Mouse (Mus musculus): ENCODE results near the gene Gpr107. TPM values are rescaled to one million over a fixed set of nuclear protein-coding genes. Genes with fewer than 3 reads are reported as not detected.

The Gpr107 gene
- total RNA-seq, 1 experiment from 2014 or later: 46.8 TPM

GRCm38 (mm10) chr2:31126048-31126447 lies 26.1 kb upstream of the Gpr107 start:
- DNase-seq: no peak

- DNase-seq: no peak
These were observed 24.9 kb upstream of the Gpr107 start for GRCm38 (mm10) chr2:31127219-31127618.

GRCm38 (mm10) chr2:31127899-31128298 lies 24.2 kb upstream of the Gpr107 start:
- peak; percentile 70 for DNase-seq

DNA sequence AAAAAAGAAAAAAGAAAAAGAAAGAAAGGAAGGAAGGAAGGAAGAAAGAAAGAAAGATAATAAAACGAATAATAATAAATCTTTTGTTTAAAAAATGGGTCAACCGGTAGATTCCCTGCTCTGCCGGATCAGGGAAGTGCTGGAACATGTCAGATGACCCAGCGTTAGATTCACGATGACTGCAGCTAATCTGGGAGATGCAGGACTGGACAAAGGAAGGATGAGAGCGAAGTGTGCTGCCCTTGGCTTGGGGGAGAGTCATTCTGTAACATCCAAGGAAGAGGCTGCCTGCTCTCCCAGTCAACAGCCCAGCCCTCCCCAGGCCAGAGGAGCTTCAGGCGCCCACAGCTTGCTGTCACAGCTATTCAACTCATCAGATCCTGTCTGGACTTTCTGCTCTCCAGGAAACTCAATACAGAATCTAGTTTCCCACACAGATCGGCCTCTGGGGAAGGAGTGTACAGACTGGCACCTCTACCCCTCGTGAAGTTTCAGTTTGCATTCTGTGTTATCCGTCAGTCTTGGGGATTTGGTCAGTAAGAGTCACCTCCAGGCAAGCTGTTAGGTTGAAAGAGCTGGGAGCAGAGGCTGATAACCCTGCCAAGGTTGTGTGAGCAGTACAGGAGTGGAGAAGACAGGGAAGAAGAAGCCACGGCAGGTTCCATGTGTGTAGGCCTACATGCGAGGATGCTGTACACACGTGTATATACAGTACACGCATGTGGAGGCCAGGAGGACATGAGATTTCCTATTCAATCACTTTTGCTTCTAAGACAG lies 22.2 kb upstream of the Gpr107 start:
- DNase-seq: no peak

GRCm38 (mm10) chr2:31130815-31131299 lies 21.3 kb upstream of the Gpr107 start:
- peak; percentile 51 for DNase-seq

DNA sequence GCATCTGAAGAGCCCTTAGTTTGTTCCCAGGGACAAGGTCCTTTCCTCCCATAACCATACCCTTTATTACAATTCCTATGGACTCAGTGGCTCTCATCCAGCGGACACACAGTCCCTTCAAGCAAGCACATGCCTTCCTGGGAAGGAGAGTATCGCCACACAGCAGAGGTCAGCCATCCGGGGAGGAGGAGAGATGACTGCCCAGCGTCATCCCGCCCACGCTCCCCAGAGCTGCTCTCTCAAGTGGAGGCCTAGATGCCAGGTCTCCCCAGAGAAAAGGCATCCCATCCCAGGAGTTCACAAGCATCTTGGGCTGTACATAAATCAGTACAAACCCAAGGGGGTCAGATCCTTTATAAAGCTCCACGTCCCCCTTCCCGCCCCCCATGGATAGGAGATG lies 19.4 kb upstream of the Gpr107 start:
- peak; percentile 50 for DNase-seq

GRCm38 (mm10) chr2:31133981-31134380 lies 18.1 kb upstream of the Gpr107 start:
- no peak for DNase-seq

- DNase-seq: no peak
These were observed 16.6 kb upstream of the Gpr107 start for GRCm38 (mm10) chr2:31135512-31135931.

- DNase-seq: no peak
These were observed 15.8 kb upstream of the Gpr107 start for GRCm38 (mm10) chr2:31136338-31136737.

DNA sequence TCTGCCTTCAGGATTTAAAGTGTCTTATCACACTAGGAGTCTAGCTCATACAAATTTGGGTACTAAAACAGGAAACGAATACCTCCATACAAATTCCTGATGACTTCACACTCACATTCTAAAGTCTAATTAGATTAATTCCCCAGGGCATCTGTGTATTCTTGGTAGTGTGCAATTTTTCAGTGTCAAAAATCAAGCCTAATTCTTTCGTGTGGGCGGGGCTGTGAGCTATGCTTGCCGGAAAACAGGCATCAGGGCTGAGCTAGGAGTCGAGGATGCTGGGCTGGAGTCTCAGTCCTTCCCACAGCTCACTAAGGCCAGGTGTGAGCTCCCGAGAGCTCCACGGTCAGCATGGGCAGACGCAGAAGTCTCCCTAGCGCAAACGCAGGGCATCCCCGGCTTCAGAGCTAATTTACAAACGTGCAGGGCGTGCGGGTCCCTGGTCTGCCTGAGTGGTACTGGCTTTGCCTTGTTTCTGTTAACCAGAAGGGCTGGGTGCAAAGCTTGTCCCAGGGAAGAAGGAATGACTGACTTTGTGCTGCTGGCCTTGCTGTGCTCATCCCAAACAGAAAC lies 15.0 kb upstream of the Gpr107 start:
- DNase-seq: no peak

DNA sequence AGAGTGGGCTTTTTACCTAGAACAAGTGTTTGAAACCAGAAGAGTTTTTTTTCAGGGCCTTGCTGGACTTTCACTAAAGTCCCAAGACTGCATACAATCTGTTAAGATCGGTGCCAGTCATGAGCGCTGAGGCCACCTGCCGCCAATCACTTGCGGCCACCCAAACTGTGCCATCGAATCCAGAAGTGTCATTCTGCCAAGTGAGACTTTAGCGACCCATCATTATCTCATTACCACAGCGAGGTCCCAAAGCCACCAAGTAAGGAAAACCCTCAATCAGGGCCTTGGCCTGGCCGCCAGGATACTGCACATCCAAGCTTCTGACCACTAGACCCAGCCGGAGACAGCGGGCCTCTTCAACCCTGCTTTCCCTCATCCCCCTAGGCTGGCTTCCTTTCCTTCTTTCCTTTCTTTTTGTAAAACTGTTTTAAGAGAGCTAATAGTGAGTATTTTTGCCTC lies 12.9 kb upstream of the Gpr107 start:
- DNase-seq: no peak

DNA sequence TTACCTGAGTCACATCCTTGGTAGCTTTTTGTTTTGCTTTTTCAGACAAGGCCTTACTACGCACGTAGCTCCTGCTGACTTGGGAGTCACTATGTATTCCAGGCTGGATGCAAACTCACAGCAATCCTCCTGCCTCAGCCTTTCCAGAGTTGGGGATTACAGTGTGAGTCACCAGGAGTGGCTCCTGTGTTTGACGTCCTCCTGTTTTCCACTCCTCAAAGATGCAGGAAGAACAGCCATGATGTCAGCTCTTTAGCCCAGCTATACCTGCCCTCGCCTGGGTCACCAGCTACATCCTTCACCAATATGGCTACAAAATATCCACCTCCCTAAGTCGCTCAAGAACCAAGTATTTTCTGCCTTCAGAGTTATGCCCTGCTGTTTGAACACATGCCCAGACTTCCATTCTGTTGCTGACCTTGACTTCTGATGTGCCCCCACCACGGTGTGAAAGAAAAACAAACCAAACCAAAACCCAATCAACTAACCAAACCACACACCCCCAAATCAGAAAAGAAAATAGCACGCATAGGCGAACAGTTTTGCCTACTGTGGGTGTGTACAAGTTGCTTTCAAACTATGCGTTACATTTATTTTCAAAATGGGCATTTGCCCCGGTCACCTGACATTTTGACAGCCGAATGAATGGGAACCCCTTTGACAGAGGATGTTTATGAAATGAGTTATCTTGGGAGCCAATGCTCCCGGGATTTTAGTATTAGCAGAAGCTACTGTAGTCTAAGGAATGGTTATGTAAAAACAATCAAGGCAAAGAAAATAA lies 11.9 kb upstream of the Gpr107 start:
- DNase-seq: no peak

DNA sequence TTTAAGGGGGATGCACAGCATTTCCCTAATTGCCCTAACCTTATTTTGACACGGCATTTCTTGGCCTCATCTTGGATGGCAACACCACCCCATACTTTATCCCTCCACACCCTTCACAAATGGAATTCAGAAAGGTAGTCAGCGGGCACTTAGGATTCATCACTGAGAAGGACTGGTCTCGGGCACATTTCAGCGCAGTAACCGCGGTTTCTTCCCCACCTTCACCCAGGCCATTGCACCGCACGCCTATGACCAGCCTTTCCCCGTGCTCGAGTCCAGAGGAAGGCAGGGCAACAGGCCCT lies 11.4 kb upstream of the Gpr107 start:
- no peak for DNase-seq

GRCm38 (mm10) chr2:31141074-31141866 lies 10.8 kb upstream of the Gpr107 start:
- peak; percentile 62 for DNase-seq

DNA sequence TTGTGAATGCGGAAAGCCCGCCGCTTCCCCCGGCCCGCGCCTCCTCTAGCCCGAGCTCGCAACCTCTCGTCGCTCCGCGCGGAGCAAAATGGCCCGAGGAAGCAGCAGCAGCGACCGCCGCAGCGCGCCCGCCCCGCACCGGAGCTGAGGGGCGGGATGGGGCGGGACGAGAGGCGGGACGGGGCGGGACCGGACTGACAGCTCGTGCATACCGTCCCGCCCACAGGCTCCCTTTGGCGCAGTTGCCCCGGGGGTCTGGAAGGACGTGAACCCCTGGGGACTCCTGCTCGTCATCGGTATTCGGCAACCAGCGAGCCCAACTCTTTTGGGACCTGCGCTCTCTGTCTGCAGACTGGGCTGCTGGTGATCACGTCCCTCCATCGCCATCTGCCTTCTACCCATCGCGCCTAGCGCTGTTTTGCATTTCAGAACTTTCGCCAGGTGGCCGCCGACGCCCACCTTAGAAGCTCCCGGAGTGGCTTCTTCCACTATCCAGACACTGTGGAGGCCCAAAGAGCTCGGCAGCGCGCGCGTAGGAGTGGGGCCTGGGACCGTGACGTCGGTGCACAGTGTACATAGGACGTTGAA lies 10.2 kb upstream of the Gpr107 start, which contains the start of gene Fnbp1:
Gene Fnbp1, minus strand, starts transcription at position 142 of the 588 bp plus-strand sequence.
- peak; percentile 93 for DNase-seq

- no peak for DNase-seq
These were observed 9.6 kb upstream of the Gpr107 start for GRCm38 (mm10) chr2:31142505-31142904.

GRCm38 (mm10) chr2:31143326-31143725 lies 8.8 kb upstream of the Gpr107 start:
- no peak for DNase-seq

DNA sequence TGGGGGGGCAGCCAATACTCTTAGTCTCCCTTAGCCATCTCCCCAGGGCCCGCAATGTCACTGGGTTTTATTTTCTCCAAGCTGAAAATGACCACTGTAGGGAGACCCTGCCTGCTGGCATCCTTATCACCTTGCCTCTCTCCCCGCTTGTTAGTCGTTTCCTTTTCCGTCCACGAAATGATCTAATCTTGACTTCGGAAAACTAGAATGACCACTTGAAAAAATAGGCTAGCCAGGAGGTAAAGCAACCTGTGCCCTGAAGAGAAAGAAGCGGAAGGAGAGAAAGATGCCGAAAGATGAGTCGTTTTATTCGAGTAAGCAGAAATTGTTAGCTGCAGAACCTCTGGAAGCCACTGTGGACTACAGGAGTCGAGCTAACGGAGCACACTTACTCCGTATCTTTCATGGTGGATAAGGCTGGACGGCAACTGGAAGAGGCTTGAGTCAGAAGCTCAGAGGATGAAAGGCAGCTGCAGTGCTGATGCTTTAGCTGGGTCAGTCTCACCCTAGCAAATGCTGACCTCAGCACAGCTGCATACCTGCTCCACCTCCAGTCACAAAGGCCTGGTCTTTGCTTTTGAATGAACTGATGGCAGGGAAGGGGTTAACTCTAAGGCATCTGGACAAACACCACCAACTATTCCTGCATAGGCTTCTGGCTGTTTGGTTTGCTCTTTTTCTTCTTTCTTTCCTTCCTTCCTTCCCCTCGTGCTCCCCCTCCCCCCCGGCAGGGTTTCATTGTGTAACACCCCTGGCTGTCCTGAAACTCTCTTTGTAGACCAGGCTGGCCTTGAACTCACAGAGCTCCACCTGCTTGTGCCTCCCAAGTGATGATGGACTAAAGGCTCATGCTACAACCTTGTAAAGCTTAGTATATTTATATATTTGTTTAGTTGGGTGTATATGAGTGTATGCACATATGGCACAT lies 8.1 kb upstream of the Gpr107 start:
- no peak for DNase-seq

- DNase-seq: no peak
These were observed 7.2 kb upstream of the Gpr107 start for GRCm38 (mm10) chr2:31144901-31145300.

DNA sequence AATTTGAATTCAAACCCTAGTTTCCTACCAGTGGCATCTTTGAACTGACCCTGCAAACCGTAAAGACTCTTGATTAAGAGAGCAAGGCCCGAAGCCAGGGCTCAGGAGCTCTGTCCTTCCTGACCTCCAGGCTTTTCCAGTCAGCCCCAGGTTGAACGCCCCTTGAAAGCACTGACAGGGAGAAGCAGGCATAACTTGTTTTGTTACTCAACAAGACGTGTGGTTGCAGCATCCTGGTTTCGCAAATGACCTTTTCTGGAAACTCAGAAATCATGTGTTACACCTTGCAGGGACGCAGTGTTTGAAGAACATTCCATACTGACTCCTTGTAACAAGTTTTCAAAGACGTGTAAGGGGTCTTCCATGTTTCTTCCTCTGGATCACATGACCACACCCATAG lies 5.1 kb upstream of the Gpr107 start:
- DNase-seq: no peak

- DNase-seq: no peak
These were observed 1.4 kb upstream of the Gpr107 start for GRCm38 (mm10) chr2:31150762-31151161.

Measured in adrenal gland, postnatal 14 days (tissue).